Mouse (Mus musculus) cortical plate, adult 2 months (tissue): ENCODE data around the gene Rnf130. TPM values are rescaled to one million over a fixed set of nuclear protein-coding genes. Genes with fewer than 3 reads are reported as not detected.
"Not testable (repeated sequence)": the region's sequence is repeated elsewhere in the genome, so short reads cannot be mapped to it uniquely, and the experiment has no call there.

Experiments used
- H3K27ac ChIP-seq: fragments of 200-500 bp; 2 replicates; pipeline ENCODE4 v1.5.1; 2012; ENCODE audit warnings: low read length, control low read depth, inconsistent platforms; ENCODE audit not compliant: insufficient read depth
- H3K4me1 ChIP-seq: fragments of 200-500 bp; 2 replicates; pipeline ENCODE4 v1.6.1; 2011; ENCODE audit warnings: low read length; ENCODE audit not compliant: control insufficient read depth, insufficient read depth
- H3K4me3 ChIP-seq: fragments of 200-500 bp; 2 replicates; pipeline ENCODE4 v1.5.1; 2011; ENCODE audit warnings: mild to moderate bottlenecking, low read length, control low read depth; ENCODE audit not compliant: insufficient read depth
- CTCF ChIP-seq: fragments of 200-500 bp; IDR thresholded peaks from 2 replicates; pipeline ENCODE4 v1.5.1; 2011; ENCODE audit warnings: mild to moderate bottlenecking, control low read depth, low read length; ENCODE audit not compliant: insufficient read depth; ENCODE audit errors: extremely low read depth
- POLR2A ChIP-seq: fragments of 200-500 bp; IDR thresholded peaks from 2 replicates; pipeline ENCODE4 v1.6.1; 2011; ENCODE audit warnings: mild to moderate bottlenecking, low read length, control low read depth; ENCODE audit not compliant: insufficient read depth; ENCODE audit errors: extremely low read depth
- polyA plus RNA-seq: library from polyadenylated mRNA; depleted of rRNA; stranded (reverse); fragments of >200 nt; gene quantifications from 2 replicates; pipeline ENCODE4 v1.2.3, GENCODE M21; 2012

The Rnf130 gene
- polyA plus RNA-seq, 1 experiment: 58.1 TPM

DNA sequence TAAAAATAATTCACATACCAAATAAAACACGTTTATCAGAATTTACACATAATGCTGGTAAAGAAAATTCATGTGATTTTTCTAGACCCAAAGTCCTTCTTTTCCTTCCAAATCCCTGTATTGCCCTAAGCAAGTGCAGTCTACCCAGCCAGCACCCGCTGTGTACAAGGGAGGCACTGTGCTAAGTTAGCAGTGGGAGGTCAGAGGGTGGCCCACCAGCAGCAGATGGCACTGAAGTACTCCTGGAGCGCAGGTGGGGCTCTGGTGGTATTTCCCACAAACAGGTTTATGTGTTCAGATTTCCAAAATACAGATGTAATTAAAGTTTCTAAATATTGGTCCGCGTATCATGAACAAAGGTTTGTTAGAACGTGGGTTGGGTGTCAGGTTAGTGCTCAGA, 71.9 kb downstream of the Rnf130 start:
- peaks cover 4% of the 10 kb centered on the region; the same call in 1 of the 2 replicates for H3K4me1 ChIP-seq
- H3K27ac ChIP-seq: no peak overlapping the region
- TF ChIP-seq POLR2A (no peak), CTCF (no peak)
- H3K4me3 ChIP-seq: no peak overlapping the region

- H3K4me3 ChIP-seq: no peak overlapping the region
- H3K27ac ChIP-seq: no peak overlapping the region
- TF ChIP-seq CTCF (no peak), POLR2A (no peak)
- peaks cover 4% of the 10 kb centered on the region; the same call in 1 of the 2 replicates for H3K4me1 ChIP-seq
Measured at GRCm38 (mm10) chr11:50098961-50099481, 73.9 kb downstream of the Rnf130 start.

- TF ChIP-seq CTCF (no peak), POLR2A (no peak)
- Histone ChIP-seq H3K27ac (no peak overlapping the region), H3K4me3 (no peak overlapping the region), H3K4me1 (peaks cover 4% of the 10 kb centered on the region; the same call in 1 of the 2 replicates)
Measured at GRCm38 (mm10) chr11:50099692-50100091, 74.5 kb downstream of the Rnf130 start.

DNA sequence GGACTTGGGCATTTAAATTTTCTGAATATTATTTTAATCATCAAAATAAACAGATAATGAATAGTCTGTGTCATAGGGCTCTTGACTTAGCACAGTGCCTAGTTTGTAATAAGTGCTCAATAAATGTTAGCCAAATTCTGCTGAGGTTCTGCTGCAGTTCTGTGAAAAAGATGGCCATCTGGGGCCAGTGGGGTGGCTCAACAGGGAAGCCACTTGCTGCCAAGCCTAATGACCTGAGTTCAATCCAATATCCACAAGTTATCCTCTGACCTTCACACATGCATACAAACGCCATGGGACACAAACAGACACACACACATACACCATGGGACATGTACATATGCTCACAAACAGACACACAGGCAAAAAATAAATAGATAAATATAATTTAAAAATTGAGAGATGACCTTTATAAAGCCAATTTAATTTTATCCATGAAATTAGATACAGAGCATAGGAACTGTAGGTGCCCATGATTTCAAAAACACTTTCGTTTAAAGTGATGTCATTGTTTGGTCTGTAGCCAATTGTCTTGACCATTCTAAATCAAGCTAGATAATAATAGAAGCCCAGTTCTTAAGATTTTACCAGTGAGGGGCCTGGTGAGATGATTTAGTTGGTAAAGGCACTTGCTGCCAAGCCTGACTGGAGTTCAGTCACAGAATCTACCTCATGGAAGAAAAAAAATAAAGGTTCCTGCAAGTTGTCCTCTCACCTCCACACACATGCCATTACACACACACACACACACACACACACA, 75.6 kb downstream of the Rnf130 start:
- TF ChIP-seq CTCF: no peak
- TF ChIP-seq POLR2A: no peak
- Histone ChIP-seq H3K4me3 (no peak overlapping the region), H3K4me1 (peaks cover 4% of the 10 kb centered on the region; the same call in 1 of the 2 replicates), H3K27ac (no peak overlapping the region)

DNA sequence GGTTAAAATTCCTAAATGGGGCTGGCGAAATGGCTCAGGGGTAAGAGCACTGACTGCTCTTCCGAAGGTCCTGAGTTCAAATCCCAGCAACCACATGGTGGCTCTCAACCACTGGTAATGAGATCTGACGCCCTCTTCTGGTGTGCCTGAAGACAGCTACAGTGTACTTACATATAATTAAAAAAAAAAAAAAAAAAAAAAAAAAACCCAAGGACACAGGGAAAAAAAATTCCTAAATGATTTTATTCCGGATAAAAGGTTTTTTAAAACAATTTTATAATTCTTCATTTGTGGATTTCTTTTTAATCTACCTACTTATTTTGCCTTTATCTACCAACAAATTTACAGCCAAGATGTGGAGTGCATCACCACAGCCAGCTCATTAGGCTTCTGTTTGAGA, 76.8 kb downstream of the Rnf130 start:
- not testable (repeated sequence) for H3K27ac ChIP-seq, H3K4me3 ChIP-seq, H3K4me1 ChIP-seq

DNA sequence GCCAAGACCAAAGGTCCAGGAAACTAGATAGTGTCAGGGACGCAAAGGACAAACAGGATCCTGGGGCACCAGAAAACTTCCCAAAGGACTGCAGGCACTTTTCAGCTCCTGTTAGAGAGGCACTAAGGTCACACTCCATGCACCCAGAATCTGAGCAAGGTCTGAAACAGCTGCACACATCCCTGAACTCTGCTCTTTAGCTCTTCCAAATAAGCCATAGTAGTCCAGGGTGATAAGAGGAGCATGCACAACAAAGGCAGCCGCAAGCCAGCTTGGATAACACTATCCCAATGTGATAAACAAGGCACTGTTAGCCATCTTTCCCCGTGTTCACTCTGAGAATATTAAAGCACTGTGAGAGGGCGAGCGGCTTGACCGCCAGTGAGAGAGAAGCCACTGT, 78.9 kb downstream of the Rnf130 start:
- no peak for TF ChIP-seq POLR2A
- no peak for TF ChIP-seq CTCF
- H3K4me1 ChIP-seq: peaks cover 5% of the 10 kb centered on the region; the same call in 1 of the 2 replicates
- H3K4me3 ChIP-seq: no peak overlapping the region
- no peak overlapping the region for H3K27ac ChIP-seq

DNA sequence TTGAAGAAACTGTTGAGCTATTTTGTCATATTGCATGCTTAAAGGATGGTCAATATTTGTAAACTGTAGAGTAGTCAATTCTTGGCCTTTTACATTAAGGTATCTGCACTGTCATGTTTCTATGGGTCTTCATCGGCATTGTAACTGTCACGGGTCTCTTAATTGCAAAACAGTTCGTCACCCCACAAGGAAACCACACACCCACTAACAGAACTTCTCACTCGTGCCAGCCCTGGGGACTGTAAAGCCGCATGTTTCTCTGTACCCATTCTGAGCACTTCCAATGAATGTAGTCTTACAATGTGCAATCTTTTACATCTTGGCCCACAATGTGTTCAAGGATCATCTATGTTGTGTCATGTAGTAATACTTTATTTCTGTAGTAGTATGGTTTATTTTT, 80.1 kb downstream of the Rnf130 start:
- TF ChIP-seq CTCF (no peak), POLR2A (no peak)
- H3K4me3 ChIP-seq: no peak overlapping the region

DNA sequence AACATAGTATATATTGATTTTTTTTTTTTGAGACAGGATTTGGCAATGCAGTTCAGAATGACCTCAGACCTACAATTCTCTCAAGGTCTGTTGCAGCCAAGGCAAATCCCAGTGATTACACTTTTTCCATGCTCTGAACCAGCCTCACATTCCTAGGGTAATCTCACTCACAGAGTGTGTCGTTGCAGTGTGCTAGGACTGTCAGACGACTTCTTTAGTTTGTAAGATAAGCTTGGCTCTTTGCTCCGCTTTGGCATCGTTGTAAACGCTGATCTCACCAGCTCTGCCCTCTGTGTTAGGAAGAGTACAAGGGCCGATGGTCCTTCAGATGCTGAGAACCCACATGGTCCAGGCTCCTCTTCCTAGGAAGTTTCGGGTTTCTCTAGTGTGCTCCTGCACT, 80.9 kb downstream of the Rnf130 start:
- peaks cover 5% of the 10 kb centered on the region for H3K4me1 ChIP-seq
- H3K27ac ChIP-seq: no peak overlapping the region
- no peak overlapping the region for H3K4me3 ChIP-seq
- no peak for TF ChIP-seq POLR2A
- TF ChIP-seq CTCF: no peak

More for the DNA sequence above, 80.1 kb downstream of the Rnf130 start:
- H3K4me1 ChIP-seq: peaks cover 5% of the 10 kb centered on the region
- H3K27ac ChIP-seq: no peak overlapping the region

DNA sequence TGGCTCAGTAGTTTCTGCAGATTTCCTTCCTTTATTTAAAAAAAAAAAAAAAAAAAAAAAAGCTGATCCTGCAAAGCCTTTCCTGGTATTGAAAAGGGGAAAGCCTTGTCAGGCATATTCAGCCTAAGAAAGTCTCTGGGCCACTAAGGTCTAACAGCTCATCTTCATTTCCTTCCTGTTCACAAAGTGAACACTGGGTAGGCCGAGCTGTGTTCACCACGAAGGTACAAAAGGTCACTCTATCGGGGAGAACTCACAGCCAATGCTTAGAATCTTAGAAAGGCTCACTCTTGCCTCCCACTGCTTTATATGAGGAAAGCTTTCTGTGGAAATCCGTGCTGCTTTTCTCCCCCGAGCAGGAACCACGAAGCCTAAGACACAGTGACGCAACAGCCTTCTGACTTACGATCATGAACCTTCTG, 83.7 kb downstream of the Rnf130 start:
- Histone ChIP-seq H3K27ac (no peak overlapping the region), H3K4me1 (peaks cover 5% of the 10 kb centered on the region), H3K4me3 (no peak overlapping the region)
- TF ChIP-seq CTCF: no peak

- no peak for TF ChIP-seq POLR2A
- peak; percentile 72 for TF ChIP-seq CTCF
- Histone ChIP-seq H3K4me3 (no peak overlapping the region), H3K4me1 (peaks cover under 1% of the 10 kb centered on the region), H3K27ac (no peak overlapping the region)
Measured at GRCm38 (mm10) chr11:50114329-50114728, 89.2 kb downstream of the Rnf130 start.
